Mouse (Mus musculus) embryonic facial prominence, embryonic 13.5 days (tissue): ENCODE results near the gene Pigg. TPM values are rescaled to one million over a fixed set of nuclear protein-coding genes. Genes with fewer than 3 reads are reported as not detected.

Experiments
- ATAC-seq: fragments of 200-750 bp; cut with Nextera tagmentation; 2 replicates; pipeline ENCODE4 v1.8.0; 2017; ENCODE audit warnings: low read depth; ENCODE audit not compliant: insufficient number of reproducible peaks, insufficient read depth, low FRiP score, low TSS enrichment
- H3K27ac ChIP-seq: fragments of 300-500 bp; sonication (generic); 2 replicates; pipeline ENCODE4 v1.5.1; 2015; ENCODE audit warnings: moderate library complexity, mild to moderate bottlenecking, inconsistent platforms
- H3K27me3 ChIP-seq: fragments of 300-500 bp; sonication (generic); 2 replicates; pipeline ENCODE4 v1.6.1; 2015; ENCODE audit warnings: mild to moderate bottlenecking, inconsistent platforms
- H3K36me3 ChIP-seq: fragments of 300-500 bp; sonication (generic); 2 replicates; pipeline ENCODE4 v1.6.1; 2015; ENCODE audit warnings: mild to moderate bottlenecking, inconsistent platforms
- H3K4me1 ChIP-seq: fragments of 300-500 bp; sonication (generic); 2 replicates; pipeline ENCODE4 v1.6.1; 2015; ENCODE audit warnings: inconsistent platforms
- H3K4me2 ChIP-seq: fragments of 300-500 bp; sonication (generic); 2 replicates; pipeline ENCODE4 v1.6.1; 2015; ENCODE audit warnings: moderate library complexity, mild to moderate bottlenecking, inconsistent platforms
- H3K4me3 ChIP-seq: fragments of 300-500 bp; sonication (generic); 2 replicates; pipeline ENCODE4 v1.5.1; 2015; ENCODE audit warnings: mild to moderate bottlenecking, inconsistent platforms
- H3K9ac ChIP-seq: fragments of 300-500 bp; sonication (generic); 2 replicates; pipeline ENCODE4 v1.6.1; 2015; ENCODE audit warnings: mild to moderate bottlenecking, inconsistent platforms
- H3K9me3 ChIP-seq: fragments of 300-500 bp; sonication (generic); 2 replicates; pipeline ENCODE4 v1.6.1; 2016; ENCODE audit warnings: inconsistent platforms
- WGBS: fragments of 180-500 bp; shearing (Covaris S2); methylation state at CpG from one replicate; pipeline ENCODE4 v1.1.7; 2015; ENCODE audit warnings: mixed read lengths; 5-methylcytosine and 5-hydroxymethylcytosine counted together
- polyA plus RNA-seq: library from polyadenylated mRNA; unstranded; fragments of >200 nt; fragmentation: Nextera tagmentation; extraction: Ambion mirVana; gene quantifications from 2 replicates; pipeline ENCODE4 v1.2.1, GENCODE M21; 2015

Gene Pigg
- polyA plus RNA-seq, 1 experiment from 2014 or later: 5.4 TPM

DNA sequence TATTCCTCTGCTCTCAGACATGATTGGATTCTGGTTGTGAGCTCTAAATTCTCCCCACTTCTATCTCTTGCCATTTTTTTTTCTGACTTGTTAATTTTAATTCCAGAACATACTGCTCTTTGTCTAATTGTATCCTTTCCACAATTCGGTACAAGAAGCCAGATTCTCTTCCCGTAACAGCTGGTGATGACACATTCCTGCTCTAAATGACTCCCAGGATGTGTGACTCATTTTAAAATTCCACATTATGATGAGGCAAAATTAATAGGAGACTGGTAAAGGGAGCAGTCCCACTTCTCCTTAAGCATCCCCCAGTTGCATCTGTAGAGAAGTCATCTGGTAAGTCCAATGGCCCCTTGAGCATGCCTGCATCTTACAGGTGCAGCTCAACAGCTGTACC lies 73.2 kb downstream of the Pigg start:
- no peaks in the 10 kb centered on the region for H3K9me3 ChIP-seq
- no peak overlapping the region for H3K4me2 ChIP-seq
- no peak overlapping the region for H3K27ac ChIP-seq
- H3K9ac ChIP-seq: no peak overlapping the region
- WGBS: 81% methylated on average over 2 of the region's 2 CpGs
- peaks cover 11% of the 10 kb centered on the region for H3K27me3 ChIP-seq
- no peaks in the 10 kb centered on the region for H3K36me3 ChIP-seq
- ATAC-seq: no peak
- H3K4me1 ChIP-seq: no peaks in the 10 kb centered on the region
- no peak overlapping the region for H3K4me3 ChIP-seq

DNA sequence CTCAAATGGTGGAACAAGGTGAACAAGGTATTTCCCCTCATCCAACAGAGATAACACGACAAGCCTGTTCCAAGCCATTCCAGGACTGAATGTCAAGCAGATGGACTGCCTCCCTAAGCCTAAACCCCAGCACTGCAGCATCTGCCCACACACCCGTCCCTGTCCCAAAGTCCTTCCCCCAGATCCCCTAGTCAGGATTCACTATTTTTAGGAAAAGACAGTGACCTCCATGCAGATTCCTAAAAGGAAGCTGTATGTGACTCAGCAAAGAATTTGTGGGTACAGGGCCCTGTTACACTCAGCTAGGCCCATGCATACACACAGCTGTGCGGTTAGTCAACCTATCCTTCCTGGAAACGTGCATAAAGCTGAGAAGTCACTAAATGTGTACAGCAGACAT lies 74.0 kb downstream of the Pigg start:
- Histone ChIP-seq H3K4me3 (no peak overlapping the region), H3K4me1 (no peaks in the 10 kb centered on the region), H3K9me3 (no peaks in the 10 kb centered on the region), H3K27me3 (peaks cover 11% of the 10 kb centered on the region), H3K36me3 (no peaks in the 10 kb centered on the region), H3K27ac (no peak overlapping the region), H3K9ac (no peak overlapping the region), H3K4me2 (no peak overlapping the region)
- 74% methylated on average over 4 of the region's 4 CpGs for WGBS
- ATAC-seq: no peak

DNA sequence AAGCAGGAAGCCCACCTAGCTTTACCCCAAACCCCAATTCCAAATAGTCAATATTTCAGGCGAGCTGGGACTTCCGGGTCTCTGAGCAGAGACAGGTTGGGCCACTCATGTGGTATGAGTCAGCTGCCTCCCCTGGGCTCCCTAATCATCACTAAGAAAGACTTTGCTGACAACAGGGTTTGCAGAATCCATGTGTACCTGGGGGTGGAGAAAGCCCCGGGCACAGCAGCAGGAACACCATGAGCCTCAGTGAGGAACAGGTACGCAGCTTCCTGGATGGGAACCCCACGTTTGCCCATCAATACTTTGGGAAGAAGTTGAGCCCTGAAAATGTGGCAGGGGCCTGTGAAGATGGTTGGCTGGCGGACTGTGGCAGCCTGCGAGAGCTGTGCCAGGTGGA lies 75.8 kb downstream of the Pigg start, which contains the start of gene Pde6b:
Pde6b (plus strand) TSS at position 191 of the 400 bp plus-strand sequence.
- Histone ChIP-seq H3K27me3 (peaks cover 11% of the 10 kb centered on the region), H3K4me3 (no peak within 1 kb of the TSS), H3K4me1 (no peaks in the 10 kb centered on the region), H3K27ac (no peak within 1 kb of the TSS), H3K9me3 (no peaks in the 10 kb centered on the region), H3K9ac (no peak within 1 kb of the TSS), H3K36me3 (no peaks in the 10 kb centered on the region), H3K4me2 (no peak within 1 kb of the TSS)
- WGBS: 77% methylated on average over 7 of the region's 7 CpGs
- no peak for ATAC-seq

DNA sequence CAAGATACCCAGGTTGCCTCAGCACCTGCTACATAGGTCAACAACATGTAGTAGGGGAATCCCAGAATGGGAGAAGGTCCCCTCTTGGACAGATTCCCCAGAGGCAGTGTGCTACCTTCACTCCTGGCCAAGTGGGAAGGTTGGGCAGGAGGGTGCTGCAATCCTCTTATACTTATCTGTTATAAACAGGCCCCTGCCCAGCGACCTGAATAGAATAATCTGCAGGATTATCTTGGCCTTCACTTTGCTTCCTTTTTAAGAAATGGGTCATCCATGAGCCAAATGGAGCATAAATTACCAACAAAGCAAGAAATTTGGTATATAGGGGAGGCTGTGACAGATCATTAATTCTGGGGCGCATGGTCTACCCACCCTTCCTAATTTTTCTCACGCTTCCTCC lies 77.3 kb downstream of the Pigg start:
- Histone ChIP-seq H3K27me3 (peaks cover 11% of the 10 kb centered on the region), H3K36me3 (no peaks in the 10 kb centered on the region), H3K4me3 (no peak overlapping the region), H3K4me2 (no peak overlapping the region), H3K4me1 (no peaks in the 10 kb centered on the region), H3K27ac (no peak overlapping the region), H3K9me3 (no peaks in the 10 kb centered on the region), H3K9ac (no peak overlapping the region)
- no peak for ATAC-seq
- WGBS: 75% methylated on average over 3 of the region's 3 CpGs

Other genes starting within 250 kb of the Pigg start
- 119 and 128 TPM in 2 replicates for gene Mtf2, start 246.9 kb upstream of the Pigg start, polyA plus RNA-seq
- gene Tmed5, start 180.0 kb upstream of the Pigg start, polyA plus RNA-seq: 28.1 and 30.4 TPM in 2 replicates
- gene Ccdc18, start 179.7 kb upstream of the Pigg start, polyA plus RNA-seq: 10.8 and 11.1 TPM in 2 replicates
- gene Dr1, start 43.7 kb upstream of the Pigg start, polyA plus RNA-seq: 45.4 and 47.0 TPM in 2 replicates
- 0.11 TPM in 1 of 2 replicates, not detected in the other for gene Gm42517, start 55.3 kb downstream of the Pigg start, polyA plus RNA-seq
- gene Pde6b, start 75.8 kb downstream of the Pigg start, polyA plus RNA-seq: 0.36 and 0.62 TPM in 2 replicates
- 451 and 456 TPM in 2 replicates for gene Atp5k, start 121.8 kb downstream of the Pigg start, polyA plus RNA-seq
- 0.13 and 0.74 TPM in 2 replicates for gene Mfsd7a, start 136.3 kb downstream of the Pigg start, polyA plus RNA-seq
- gene Pcgf3, start 148.6 kb downstream of the Pigg start, polyA plus RNA-seq: 22.8 and 30.4 TPM in 2 replicates
- gene Cplx1, start 237.4 kb downstream of the Pigg start, polyA plus RNA-seq: 0.66 and 1.0 TPM in 2 replicates